Mouse (Mus musculus) heart, adult 11 months (tissue): Measurements from ENCODE around the gene Lcp1.

Experiments
- DNase-seq: peaks from one replicate; pipeline ENCODE4 v3.0.0; 2022

The Lcp1 gene

DNA sequence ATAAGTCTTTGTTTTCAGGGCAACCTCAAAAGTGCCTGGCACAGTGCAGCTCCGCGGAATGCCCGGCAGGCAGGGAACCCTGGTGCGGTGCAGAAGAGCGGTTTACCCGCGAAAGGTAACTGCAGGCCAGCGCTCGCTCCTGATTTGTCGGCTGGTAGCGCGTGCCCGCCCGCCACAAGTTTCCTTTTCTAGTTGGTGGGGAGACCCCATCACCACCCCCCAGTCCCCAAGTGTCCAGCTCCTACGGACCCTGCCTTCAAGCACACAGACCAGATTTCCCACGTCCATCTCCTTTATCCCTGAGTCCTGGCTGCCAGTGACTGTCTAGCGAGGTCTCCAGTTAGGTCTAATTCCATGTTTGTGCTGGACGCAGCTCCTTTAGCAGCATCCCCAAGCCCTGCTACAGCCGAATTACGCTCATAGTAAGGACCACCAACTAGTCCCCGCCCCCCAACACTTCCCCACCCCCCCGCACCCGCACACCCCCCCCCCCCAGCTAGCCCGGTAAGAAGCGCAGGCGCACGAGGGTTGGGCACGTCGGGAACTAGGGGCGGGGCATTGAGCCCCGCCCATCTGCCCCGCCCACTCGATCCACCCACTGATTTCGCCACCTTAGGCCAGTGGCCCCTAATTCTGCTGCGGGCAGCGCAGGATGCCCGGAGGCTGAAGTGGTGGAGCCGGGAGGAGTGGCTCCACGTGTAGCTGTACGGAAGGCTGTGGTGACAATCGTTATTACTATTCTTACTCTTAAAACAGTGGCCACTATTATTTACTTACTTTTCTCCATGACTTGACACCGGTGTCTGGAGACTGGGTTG lies at the start of gene Lcp1, which contains the start of gene Lrrc63:
TSS of gene Lcp1 (plus strand) at position 601 of the 818 bp plus-strand sequence.
TSS of gene Lrrc63 (minus strand) at position 381 of the 818 bp plus-strand sequence.
- peak; percentile 98 for DNase-seq

DNA sequence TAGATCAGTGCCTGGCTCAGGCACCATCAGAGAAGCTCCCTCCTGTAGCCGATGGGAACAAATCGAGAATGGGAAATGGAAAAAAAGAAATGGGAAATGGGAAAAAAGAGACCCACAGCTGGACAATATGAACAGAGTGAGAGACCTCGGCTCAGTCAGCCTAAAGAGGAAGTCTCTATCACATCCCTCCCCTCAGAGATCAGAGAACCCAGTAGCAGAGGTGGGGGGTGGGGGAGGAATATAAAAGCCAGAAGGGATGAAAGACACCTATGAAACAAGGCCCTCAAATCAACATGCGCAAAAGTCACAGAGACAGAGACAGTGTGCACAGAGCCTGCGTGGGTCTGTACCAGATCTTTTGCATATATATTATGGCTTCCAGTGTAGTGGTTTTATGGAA lies 27.9 kb upstream of the Lcp1 start:
- peak; percentile 70 for DNase-seq

DNA sequence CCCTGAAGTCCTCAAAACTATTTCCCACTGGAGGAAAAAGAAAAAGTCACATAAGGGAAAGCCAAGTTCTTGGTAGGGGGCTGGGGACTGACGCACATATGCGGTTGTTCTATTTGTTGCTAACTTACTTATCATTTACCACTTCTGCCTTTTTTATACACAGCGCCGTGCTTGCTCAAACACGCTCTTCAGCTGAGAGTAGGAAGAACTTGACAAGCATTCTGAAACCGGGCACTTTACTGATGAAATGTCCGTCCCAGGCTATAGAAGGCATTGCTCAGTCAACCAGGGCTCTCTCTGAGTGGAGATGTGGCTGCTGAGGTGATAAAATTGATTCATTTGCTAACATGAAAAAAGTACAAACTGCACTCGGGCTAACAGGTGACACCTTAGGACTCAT lies 9.2 kb upstream of the Lcp1 start:
- no peak for DNase-seq

DNA sequence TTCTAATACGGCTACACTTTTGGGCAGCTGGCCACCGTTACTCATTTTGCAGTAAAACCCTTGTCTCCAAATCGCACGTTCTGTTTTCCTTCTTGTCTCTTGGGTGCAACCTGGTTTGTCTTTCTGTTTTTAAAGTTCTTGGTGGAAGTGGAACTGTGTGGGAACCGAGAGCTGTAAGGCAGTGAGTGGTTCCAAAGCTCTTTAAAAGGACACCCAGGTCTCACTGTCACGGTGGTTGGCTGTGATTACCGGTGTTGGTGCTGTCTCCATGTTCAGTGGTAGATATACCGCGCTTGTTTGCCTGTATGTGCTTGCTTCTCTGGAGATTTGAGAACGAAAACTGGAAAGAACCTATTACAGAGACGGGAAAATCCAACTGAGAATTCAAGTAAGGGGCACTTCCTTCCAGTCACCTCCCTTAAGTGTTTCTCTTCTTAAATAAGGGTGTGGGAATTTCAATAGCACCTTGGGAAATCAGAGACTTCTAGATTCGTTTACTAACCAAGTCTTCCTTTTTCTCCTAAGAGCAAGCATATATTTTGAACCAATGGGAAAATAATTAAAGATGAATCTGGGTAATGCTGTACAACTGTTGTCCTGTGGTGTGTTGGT lies 529 bp downstream of the Lcp1 start:
- no peak for DNase-seq

DNA sequence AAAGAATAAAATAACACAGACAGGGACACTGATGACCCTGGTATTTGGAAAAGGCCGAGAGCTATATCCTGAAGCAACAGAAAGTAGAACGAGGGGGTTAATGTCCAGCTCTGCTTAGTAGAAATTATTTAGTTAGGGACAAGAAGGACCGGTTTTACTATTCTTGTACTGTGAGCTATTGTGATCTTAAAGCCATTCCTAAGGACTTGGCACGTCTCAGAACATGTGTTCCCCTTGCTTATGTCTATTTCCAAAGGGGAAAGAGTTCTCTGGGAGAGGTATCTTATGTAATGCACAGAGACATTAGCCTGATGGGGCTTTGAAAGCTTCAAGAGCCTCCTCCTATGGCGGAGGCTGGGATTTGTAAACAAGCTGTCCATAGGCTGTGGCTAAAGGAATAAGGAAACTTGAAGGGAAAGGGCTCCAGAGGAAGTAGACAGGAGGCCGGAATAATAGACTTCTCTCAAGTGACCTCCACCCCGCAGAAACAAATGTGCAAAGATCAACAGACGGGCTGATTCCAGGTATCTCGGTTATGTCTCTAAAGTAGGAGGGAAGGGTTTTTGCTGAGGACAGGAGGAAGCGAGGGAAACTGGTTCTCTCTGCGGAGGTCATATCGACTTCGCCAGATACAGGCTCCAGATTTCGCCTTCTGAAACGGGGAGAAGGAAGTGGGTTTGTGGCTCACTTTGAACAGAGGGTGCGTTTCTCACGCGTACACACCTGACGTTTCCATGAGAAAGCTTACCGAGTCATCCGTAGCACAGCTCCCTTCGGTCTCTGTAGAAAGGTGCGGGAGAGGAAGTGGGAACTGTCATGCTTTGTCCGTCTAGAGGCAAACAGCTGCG lies 5.4 kb downstream of the Lcp1 start:
- DNase-seq, result no peak

DNA sequence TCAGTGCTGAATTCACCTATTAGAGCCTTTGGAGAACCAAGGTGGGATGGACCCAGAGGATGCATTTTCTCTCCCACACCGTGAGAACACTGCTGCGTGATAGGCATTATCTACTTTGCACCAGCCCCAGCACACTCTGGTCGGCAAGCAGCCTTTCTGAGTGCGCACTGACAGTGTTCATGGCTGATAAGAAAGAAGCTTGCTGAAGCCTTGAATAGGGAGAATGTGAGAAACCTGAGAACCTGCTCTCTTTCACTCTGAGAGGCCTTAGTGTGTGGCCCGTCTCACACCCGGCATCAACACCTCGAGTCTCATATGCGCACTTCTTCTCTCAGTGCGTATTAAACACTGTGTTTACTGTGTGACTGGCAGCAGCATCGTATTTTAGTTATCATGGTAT lies 7.6 kb downstream of the Lcp1 start:
- no peak for DNase-seq

DNA sequence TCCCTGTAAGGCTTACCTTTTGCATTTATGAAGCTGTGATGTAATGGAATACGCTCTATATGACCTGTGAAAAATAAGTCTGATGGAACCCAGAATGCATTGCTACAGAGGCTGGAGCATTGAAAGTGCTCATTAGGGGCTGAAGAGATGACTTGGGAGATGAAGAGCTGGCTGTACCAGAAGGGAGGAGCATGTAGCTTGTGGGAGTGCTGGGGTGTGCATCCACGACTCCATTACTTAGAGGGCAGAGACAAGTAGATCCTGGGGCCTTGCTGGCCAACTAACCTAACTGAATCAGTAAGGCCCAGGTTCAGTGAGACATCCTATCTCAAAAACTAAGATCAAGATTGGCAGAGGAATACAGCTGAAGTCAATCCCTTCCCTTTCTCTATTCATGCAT lies 8.3 kb downstream of the Lcp1 start:
- DNase-seq, result no peak

DNA sequence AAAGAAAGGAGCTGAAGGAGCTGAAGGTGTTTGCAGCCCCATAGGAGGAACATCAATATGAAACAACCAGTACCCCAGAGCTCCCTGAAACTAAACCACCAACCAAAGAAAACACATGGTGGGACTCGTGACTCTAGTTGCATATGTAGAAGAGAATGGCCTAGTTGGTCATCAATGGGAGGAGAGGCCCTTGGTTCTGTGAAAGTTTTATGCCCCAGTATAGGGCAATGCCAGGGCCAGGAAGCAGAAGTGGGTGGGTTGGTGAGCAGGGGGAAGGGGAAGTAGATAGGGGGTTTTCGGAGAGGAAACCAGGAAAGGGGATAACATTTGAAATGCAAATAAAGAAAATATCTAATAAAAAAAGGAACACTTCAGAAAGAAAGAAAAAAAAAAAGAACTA lies 16.8 kb downstream of the Lcp1 start:
- DNase-seq, result peak; percentile 87

DNA sequence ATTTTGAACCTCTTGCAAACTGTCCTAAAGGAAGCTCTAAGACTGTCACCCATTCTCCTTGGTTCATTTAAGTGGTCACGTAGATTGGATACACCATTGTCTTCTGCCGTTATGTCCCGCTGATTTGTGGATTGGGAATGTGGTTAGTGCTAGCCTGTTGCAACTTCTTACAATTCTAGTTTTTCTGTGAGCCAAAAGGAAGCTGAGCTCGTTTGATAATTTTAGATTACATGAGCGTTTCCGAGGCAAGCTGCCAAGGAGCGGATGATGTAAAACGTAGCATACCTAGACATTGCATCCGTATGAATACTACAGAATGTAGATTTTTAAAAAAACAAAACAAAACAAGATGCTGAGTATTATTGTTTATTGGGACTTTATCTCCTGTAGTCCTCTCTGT lies 17.3 kb downstream of the Lcp1 start:
- DNase-seq, result peak; percentile 67

DNA sequence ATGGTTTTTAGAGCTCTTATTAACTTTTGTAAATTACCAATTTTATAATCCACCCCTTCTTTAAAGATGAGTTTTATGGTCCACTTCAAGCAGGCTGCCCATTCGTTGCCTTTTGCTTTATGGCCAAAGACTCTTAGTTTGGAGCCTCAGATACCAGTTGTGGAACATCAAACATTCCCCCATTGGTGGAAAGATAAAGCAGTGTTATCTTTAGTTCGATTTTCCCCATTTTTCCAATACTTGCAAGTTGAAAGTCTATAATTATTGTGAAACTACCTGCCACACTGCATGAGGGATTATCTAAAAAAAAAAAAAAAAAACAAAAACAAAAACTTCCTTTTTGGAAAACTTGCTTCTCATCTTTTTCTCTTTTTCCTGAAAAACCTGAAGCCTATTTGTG lies 19.8 kb downstream of the Lcp1 start:
- peak; percentile 6 for DNase-seq

DNA sequence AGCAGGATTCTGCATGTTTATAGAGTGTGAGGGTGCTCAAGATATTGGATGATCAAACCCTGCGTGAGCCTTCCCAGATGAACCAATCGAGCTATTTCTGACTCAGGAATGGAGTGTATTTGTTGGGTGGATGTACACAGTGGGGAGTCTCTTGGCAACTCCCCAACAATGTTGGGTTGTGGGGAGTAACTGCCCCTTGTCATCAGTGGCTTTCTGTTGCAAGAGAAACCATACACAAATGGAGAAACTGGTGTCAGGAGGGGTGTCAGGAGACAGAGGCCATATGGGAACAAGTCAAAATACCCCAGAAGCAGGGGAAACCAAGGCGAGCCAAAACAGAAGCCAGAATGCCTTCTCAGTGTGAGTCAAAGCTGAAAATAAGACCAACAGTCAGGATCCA lies 20.2 kb downstream of the Lcp1 start:
- DNase-seq, result peak; percentile 84

DNA sequence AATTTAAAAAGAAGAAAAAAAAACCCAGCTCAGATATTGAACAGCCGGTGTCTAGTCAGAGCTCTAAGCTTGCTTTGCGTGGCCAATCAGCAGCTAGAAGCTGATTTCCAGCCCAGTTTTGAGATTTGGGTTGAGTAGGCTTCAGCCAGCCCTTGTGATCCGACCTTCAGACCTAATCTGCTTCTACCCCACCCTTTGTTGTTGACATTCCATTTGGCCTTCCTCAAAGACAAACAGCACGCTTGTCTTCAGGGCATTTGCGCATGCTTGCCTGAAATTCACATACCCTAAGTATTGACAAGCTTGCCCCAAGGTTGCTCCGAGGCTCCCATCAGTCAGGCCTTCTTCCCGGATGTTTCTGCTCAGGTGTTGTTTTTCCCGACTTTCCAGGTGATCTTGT lies 23.6 kb downstream of the Lcp1 start:
- DNase-seq, result no peak

DNA sequence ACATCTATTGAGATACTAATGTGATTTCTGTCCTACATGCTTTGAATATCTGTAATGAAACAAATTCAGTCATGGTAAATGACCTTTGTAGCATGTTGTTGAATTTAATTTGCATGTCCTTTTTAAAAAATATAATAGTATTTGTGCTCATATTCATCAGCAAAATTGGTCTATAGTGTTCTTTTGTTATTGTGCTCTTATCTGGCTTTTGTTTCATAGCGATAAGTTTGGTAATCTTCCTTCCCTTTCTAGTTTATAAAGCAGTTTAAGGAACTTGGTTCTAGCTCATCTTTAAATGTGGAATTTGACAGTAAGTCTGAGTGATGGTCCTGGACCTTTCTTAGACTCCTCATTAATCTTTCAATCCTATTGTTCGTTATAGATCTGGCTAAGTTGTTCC lies 28.5 kb downstream of the Lcp1 start:
- DNase-seq, result no peak

DNA sequence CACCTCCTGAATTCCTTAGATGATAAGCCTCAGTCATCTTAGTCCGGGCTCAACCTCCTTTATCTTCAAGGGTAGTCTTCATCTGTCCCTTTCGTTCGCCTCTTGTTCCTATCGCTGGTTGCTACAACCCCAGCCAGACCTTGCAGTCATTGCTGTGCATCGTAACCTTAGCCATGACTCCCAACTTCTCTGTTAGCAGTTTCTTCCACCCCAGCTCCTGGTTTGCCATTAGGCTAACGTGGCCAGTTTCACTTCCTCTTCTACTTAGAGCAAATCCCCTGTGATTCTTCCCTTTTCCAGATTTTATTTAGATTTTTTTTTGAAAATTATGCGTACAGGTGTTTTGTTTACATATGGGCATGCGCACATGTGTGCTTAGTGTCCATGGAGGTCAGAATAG lies 33.0 kb downstream of the Lcp1 start:
- DNase-seq, result peak; percentile 95

DNA sequence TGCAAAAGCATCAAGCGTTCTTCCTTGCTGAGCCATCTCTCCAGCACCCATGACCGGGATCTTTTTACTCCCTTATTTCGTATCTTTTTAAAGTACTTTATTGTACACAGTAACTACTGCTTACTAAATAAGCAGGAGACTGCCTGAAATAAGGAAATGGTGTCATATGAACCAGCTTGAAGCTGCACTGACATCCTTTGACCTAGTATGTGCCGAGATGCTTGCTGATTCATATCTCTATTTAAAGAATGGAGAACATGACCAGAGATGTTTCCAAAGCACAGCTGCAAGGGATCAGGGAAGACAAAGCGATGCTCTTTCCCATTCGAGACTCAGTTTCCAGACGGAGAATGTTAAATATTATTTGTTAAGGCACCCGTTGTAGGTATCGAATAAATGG lies 33.4 kb downstream of the Lcp1 start:
- DNase-seq, result peak; percentile 92

DNA sequence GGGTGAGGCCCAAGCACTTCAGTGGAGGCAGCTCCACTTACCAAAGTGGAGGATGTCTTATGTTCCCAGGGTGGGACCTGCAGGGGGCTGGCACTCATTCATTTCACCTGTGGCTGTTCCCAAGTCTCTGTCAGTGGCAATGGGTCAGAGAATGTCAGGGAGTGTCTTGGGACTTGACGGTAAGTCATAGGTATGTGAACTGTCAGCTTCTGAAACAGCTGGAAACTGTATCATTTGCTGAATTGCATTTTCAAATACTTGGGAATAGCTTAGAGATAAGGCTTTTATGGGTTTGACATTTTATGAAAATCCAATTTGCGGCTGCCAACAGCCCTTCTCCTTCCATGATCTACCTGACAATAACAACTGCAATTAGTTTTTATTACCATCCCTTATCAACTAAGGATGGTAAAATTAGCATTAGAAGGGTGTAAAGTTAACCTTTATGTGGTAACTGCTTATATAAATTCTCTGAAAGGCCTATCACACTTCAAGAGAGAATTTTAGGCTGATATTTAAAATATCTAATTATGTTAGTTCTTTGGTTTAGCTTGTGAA lies 34.8 kb downstream of the Lcp1 start:
- DNase-seq, result peak; percentile 74

DNA sequence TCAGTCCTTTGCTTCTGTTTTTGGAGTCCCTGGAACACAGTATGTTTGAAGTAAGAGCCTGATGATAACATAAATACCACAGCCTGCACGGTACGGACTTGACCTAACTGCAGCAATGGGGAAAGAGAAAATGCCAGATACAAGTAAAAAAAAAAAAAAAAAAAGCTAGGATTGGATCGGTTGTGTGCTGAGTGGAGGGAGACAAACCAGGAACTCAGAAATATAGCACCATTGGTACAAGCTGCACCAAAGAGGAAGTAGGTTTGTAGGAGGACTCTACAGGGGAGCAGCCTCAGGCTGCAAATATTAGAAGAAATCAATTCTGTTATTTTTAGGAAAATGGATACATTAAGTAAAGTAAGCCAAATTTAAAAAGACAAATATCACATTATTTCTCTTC lies 37.6 kb downstream of the Lcp1 start:
- DNase-seq, result peak; percentile 46

DNA sequence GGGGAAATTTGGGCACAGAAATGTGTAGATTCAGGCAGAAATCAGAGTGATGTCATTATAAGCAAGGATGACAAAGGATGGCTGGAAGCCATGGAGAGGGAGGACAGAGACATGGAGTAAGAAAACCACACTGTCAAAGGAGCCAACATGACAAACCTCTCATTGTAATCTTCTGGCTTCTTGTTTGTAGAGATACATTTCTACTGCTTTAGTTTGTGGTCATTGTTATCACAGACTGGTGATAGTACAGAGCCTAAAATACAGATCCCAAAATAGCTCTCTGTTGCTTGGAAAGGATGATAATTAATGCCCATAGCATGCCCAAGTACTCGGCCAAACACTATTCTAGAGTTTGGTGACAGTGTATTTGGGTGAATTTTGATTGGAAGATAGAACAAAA lies 39.6 kb downstream of the Lcp1 start:
- DNase-seq, result peak; percentile 17

DNA sequence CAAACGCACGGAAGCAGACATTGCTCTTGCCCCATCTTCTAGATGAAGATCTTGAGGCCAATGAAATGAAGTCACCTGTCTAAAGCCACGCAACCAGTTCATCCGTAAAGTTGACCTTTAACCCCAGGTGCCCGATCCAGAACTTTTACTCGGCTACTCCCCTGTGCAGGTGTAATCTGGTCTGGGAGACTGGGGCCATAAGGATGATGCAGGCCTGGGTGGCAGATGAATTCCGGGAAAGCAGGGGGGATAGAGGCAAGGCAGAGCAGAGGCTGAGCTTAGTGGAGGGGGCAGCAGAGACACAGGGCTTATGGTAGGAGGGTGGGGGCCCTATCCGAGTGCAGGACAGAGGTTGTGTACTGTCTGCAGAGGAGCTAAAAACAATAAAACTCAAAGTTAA lies 43.4 kb downstream of the Lcp1 start:
- peak; percentile 76 for DNase-seq

DNA sequence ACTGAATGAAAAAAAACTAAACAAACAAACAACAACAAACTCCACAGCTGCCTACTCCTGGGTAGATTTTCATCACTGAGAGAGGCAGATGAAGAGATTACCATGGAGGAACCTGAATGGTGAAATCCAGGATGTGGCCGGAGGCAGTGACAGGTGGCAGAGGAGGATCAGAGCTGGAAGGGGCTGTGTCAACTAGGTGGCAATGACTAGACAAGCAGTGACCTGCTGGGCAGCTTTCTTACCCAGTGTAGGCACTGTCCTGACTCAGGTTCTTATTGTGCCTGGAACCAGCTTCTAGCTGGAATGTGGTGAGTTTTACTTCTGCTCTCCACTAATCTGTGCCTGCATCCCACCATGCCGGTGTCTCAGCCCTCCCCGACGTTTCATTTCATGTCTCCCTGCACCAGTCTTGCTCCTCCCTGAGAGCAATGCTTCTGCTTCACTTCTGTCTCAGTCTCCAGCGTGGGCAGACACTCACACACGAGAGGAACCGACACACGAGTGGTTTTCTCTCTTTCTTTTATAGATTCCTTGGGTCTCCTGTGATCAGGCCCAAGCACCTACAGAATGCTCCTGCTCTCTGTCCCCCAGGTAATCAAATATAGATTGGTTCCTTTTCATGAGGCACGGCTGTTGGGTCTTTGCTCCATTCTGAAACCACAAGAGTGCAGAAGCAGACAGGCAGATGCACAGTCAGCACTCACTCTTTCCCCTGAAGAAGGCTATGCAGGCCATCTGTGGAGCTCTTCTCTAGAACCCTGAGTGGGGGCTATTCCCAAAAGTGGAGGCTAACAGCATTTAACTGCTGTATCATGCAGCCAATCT lies 44.0 kb downstream of the Lcp1 start:
- peak; percentile 90 for DNase-seq

DNA sequence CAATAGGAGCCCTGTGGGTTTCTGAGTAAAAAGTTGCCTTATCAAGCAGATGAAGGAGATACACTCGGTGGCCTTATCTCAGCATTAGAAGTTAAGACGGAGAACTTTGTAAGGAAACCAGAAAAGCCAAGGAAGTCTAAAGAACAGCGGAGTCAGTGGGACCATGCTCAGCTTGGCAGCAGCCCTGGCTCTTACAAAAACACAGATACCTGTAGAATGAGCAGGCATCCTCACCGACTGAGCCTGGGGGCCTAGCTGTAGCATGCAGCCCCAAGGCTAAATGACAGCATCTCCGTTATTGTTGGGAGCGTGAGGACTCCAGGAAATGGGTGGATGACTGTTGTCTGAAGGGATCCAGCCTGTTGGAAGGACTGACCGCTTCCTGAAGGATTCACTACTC lies 44.9 kb downstream of the Lcp1 start:
- peak; percentile 78 for DNase-seq

DNA sequence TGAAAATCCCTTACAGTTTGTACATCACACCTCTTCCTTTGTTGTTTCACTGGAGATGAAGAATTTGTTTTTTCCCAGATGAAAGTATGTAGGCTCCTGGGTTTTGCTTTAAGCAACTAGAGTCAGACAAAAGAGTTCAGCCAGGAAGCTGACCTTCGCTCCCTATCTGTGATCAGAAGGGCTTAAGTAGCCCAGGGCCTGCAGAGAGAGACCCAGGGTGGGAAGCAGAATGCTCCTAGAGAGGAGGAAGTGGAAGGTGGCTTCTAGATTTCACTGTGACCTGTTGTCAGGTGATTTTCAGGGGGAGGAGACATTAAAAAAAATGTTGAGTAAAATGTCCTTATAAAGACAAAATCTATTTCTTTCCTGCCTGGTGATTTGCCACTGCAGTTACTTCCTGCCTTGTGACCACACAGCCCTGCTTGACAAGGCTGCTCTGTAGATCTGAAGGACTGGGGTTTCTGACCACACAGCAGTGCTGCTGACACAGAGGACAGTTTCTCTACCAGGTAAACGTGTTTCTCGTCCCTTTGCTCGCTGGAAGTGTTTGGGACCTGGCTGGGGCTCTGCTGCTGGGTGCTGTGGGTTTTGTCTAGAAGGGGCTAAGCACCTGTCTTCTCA lies 45.6 kb downstream of the Lcp1 start:
- DNase-seq, result peak; percentile 95
